Mouse (Mus musculus): ENCODE results near the gene Rbm38. TPM values are rescaled to one million over a fixed set of nuclear protein-coding genes. Genes with fewer than 3 reads are reported as not detected.

Rbm38 gene
- polyA plus RNA-seq, 1 experiment from 2014 or later, result 69.4 TPM

DNA sequence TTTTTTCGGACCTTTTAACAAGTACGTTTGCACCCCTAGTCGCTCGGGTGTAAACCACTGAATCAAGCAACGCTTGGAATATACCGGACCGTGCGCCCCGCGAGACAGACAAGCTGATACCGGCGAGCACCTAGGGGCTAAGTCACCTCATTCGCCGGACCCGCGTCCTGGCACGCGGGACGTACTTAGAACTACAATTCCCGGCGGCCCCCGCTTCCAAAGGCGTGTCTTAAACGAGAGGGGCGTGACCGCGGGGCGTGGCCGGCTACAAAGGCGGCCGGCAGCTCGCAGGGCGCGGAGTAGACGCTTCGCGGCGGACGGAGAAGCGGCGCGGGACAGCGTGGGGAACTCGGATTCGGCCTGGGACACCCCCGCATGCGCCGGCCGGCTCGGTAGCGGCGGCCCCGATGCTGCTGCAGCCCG lies 1.3 kb downstream of the Rbm38 start:
- Histone ChIP-seq H3K27me3 (ENCODE audit: control insufficient read depth, insufficient read depth, low read length) (no peaks in the 10 kb centered on the region), H3K36me3 (ENCODE audit: control insufficient read depth, insufficient read depth, low read length) (0 out of 2 replicates have a peak, but pooled peaks cover 2% of the 10 kb centered on the region), H3K9me3 (ENCODE audit: control insufficient read depth, low read length) (no peaks in the 10 kb centered on the region), H3K27ac (replicated peaks; ENCODE audit: low read depth, low read length) (no peak overlapping the region), H3K4me3 (ENCODE audit: low read depth, low read length) (peak overlapping the region; percentile 77), H3K4me1 (ENCODE audit: control insufficient read depth, insufficient read depth, low read length) (peaks cover 20% of the 10 kb centered on the region), H3K4me2 (ENCODE audit: low read depth, severe bottlenecking) (peak overlapping the region; percentile 71), H3K9ac (ENCODE audit: low read length) (peak overlapping the region; percentile 74)
- WGBS, result under 1% methylated on average over 45 of the region's 54 CpGs
- ATAC-seq (ENCODE audit: insufficient number of reproducible peaks, low FRiP score, low TSS enrichment, low read depth), result peak; percentile 62
- DNase-seq (ENCODE audit: low spot score), result peak; percentile 95

DNA sequence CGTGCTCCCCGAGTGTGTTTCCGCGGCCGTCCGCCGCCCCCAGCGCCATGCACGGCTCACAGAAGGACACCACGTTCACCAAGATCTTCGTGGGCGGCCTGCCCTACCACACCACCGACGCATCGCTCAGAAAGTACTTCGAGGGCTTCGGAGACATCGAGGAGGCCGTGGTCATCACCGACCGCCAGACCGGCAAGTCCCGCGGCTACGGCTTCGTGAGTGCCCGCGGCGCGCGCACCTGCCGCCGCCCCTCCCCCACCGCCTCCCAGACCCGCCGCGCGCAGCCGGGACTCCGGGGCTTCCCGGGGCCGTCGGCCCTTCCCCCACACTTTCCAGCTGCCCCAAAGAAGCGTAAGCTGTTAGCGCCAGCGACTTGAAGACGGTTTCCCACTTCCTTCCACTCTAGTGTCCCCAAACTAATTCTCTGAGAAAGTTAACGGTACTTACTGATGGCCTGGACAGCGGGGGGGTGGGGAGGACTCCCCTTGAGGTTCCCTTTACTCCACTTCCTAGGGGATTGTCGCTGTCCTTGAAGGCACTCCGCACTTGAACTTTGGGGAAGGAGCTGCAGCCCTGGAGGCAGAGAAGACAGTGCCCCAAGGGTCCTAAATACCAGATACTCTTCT lies 1.9 kb downstream of the Rbm38 start:
- Histone ChIP-seq H3K9me3 (ENCODE audit: control insufficient read depth, low read length) (no peaks in the 10 kb centered on the region), H3K4me2 (ENCODE audit: low read depth, severe bottlenecking) (peak overlapping the region; percentile 71), H3K4me1 (ENCODE audit: control insufficient read depth, insufficient read depth, low read length) (peaks cover 25% of the 10 kb centered on the region), H3K27ac (replicated peaks; ENCODE audit: low read depth, low read length) (no peak overlapping the region), H3K4me3 (ENCODE audit: low read depth, low read length) (peak overlapping the region; percentile 77), H3K36me3 (ENCODE audit: control insufficient read depth, insufficient read depth, low read length) (peaks cover 2% of the 10 kb centered on the region; the same call in 1 of the 2 replicates), H3K9ac (ENCODE audit: low read length) (peak overlapping the region; percentile 74), H3K27me3 (ENCODE audit: control insufficient read depth, insufficient read depth, low read length) (no peaks in the 10 kb centered on the region)
- under 1% methylated on average over 43 of the region's 51 CpGs for WGBS
- ATAC-seq (ENCODE audit: insufficient number of reproducible peaks, low FRiP score, low TSS enrichment, low read depth) (0 out of 2 replicates have a peak, but pooled peaks have one; percentile 8), DNase-seq (ENCODE audit: low spot score) (peak; percentile 73)

DNA sequence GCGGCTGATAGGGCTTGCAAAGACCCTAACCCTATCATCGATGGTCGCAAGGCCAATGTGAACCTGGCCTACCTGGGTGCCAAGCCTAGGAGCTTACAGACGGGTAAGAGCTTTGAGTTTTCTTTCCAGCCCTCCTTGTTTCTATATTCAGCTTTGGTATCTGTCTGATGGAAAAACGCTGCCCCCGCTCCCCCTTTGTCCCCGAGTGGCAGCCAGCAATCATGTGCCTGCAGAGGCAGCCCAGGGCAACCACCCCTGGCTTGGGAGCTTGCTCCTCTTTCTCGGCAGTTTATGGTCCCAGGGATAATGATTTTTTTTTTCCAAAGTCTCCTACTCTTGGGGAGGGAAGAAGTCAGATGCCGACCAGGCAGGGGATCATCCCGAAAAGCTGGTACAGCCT lies 2.5 kb downstream of the Rbm38 start:
- Histone ChIP-seq H3K4me2 (ENCODE audit: low read depth, severe bottlenecking) (peak overlapping the region; percentile 71), H3K4me1 (ENCODE audit: control insufficient read depth, insufficient read depth, low read length) (peaks cover 26% of the 10 kb centered on the region), H3K27ac (replicated peaks; ENCODE audit: low read depth, low read length) (no peak overlapping the region), H3K4me3 (ENCODE audit: low read depth, low read length) (peak overlapping the region; percentile 77), H3K27me3 (ENCODE audit: control insufficient read depth, insufficient read depth, low read length) (no peaks in the 10 kb centered on the region), H3K36me3 (ENCODE audit: control insufficient read depth, insufficient read depth, low read length) (peaks cover 4% of the 10 kb centered on the region), H3K9ac (ENCODE audit: low read length) (peak overlapping the region; percentile 74; the same call in 1 of the 2 replicates), H3K9me3 (ENCODE audit: control insufficient read depth, low read length) (no peaks in the 10 kb centered on the region)
- no peak for ATAC-seq (ENCODE audit: insufficient number of reproducible peaks, low FRiP score, low TSS enrichment, low read depth)
- no peak for DNase-seq (ENCODE audit: low spot score)
- WGBS, result 38% methylated on average over 10 of the region's 10 CpGs

DNA sequence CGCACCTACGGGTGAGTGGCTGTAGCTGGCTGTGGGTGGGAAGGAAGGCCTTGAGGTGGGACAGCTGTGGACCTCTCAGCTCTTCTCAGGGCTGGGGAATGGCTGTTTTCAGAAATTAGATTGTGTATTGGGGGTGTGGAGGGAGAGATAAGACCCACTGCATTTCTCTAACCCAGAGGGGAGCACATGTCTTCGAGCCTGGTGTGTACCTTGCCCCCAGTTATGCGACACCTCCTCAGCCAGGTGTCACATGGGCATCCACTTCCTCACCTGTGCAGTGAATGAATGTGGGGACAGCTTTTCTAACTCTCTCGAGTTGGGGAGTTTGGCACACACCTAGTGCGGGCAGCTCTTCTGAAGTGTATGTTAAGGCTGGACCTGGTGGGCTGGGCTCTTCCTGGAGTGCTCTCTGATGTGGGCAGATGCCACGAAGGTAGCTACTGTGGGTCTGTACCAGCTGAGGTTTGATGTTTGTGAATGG lies 3.1 kb downstream of the Rbm38 start:
- Histone ChIP-seq H3K9ac (ENCODE audit: low read length) (no peak overlapping the region), H3K4me2 (ENCODE audit: low read depth, severe bottlenecking) (peak overlapping the region; percentile 71), H3K36me3 (ENCODE audit: control insufficient read depth, insufficient read depth, low read length) (peaks cover 6% of the 10 kb centered on the region), H3K4me1 (ENCODE audit: control insufficient read depth, insufficient read depth, low read length) (peaks cover 26% of the 10 kb centered on the region), H3K9me3 (ENCODE audit: control insufficient read depth, low read length) (no peaks in the 10 kb centered on the region), H3K27ac (replicated peaks; ENCODE audit: low read depth, low read length) (no peak overlapping the region), H3K4me3 (ENCODE audit: low read depth, low read length) (peak overlapping the region; percentile 77), H3K27me3 (ENCODE audit: control insufficient read depth, insufficient read depth, low read length) (no peaks in the 10 kb centered on the region)
- WGBS, result 85% methylated on average over 7 of the region's 7 CpGs
- ATAC-seq (ENCODE audit: insufficient number of reproducible peaks, low FRiP score, low TSS enrichment, low read depth) (no peak), DNase-seq (ENCODE audit: low spot score) (no peak)

DNA sequence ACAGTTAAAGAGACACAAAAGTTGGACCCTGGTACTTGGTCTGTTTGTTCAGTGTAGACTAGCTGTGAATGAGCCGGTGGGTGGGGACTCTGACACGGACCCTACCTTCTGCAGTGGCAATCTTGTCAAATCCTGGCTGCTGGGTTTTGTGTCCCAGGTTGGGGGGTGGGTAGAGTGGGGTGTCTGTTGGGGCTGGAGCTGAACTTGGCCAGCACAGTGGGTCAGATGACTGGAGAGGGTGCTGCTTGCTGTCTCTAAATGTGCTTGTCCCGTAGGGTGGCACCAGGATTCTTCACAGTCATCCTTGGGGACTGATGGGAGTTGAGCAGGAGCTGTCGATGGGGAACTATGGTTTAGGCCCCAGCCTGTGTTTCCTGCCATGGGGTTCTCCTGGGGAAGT lies 3.7 kb downstream of the Rbm38 start:
- ATAC-seq (ENCODE audit: insufficient number of reproducible peaks, low FRiP score, low TSS enrichment, low read depth) (no peak), DNase-seq (ENCODE audit: low spot score) (no peak)
- no peak overlapping the region for H3K4me2 ChIP-seq (ENCODE audit: low read depth, severe bottlenecking)
- H3K36me3 ChIP-seq (ENCODE audit: control insufficient read depth, insufficient read depth, low read length), result peaks cover 8% of the 10 kb centered on the region
- no peak overlapping the region for H3K9ac ChIP-seq (ENCODE audit: low read length)
- H3K9me3 ChIP-seq (ENCODE audit: control insufficient read depth, low read length), result no peaks in the 10 kb centered on the region
- peaks cover 22% of the 10 kb centered on the region for H3K4me1 ChIP-seq (ENCODE audit: control insufficient read depth, insufficient read depth, low read length)
- no peaks in the 10 kb centered on the region for H3K27me3 ChIP-seq (ENCODE audit: control insufficient read depth, insufficient read depth, low read length)
- no peak overlapping the region for H3K27ac ChIP-seq (replicated peaks; ENCODE audit: low read depth, low read length)
- 89% methylated on average over 4 of the region's 4 CpGs for WGBS
- H3K4me3 ChIP-seq (ENCODE audit: low read depth, low read length), result no peak overlapping the region

DNA sequence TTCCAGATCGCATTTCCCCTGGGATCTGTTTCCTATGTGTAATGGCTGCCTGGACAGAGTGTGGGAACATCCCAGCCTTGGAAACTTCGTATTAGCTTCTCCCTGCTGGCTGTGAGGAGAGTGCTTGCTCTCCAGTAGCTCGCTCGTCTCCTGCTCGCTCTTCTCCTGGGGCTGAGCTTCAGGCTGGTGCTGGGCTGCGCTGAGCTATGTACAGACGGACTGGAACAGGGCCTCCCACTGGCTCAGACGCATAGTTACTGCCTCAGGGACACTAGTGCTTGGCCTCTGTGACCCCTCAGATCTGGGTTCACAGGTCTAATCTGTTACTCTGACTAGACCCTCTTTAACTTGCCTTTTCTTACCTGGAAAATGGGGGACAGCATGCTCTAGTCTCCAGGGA lies 4.1 kb downstream of the Rbm38 start:
- Histone ChIP-seq H3K9ac (ENCODE audit: low read length) (no peak overlapping the region), H3K9me3 (ENCODE audit: control insufficient read depth, low read length) (no peaks in the 10 kb centered on the region), H3K27ac (replicated peaks; ENCODE audit: low read depth, low read length) (no peak overlapping the region), H3K4me1 (ENCODE audit: control insufficient read depth, insufficient read depth, low read length) (peaks cover 18% of the 10 kb centered on the region), H3K4me3 (ENCODE audit: low read depth, low read length) (no peak overlapping the region), H3K27me3 (ENCODE audit: control insufficient read depth, insufficient read depth, low read length) (no peaks in the 10 kb centered on the region), H3K4me2 (ENCODE audit: low read depth, severe bottlenecking) (0 out of 2 replicates have a peak overlapping the region, but pooled peaks have one; percentile 3), H3K36me3 (ENCODE audit: control insufficient read depth, insufficient read depth, low read length) (peaks cover 10% of the 10 kb centered on the region)
- DNase-seq (ENCODE audit: low spot score), result no peak
- WGBS, result 74% methylated on average over 8 of the region's 8 CpGs
- ATAC-seq (ENCODE audit: insufficient number of reproducible peaks, low FRiP score, low TSS enrichment, low read depth), result no peak

DNA sequence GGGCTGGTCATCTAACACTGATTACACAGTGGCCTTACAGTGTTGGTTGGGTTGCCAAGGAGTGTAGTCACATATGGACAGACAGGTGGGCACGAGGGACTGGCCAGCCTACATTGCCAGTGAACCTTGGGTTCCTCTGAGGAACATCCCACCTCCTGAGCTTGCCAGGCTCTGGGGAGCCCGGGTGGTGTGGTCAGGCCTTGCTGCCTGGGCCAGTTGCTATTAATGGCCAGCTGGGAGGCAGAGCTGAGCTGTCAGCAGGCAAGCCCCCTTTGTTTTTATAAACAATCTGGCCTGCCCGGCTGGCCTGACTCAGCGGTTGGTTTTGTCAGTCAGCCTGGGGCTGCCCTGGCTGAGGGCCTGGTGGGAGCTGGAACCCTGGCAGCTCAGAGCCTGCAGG lies 4.6 kb downstream of the Rbm38 start:
- H3K36me3 ChIP-seq (ENCODE audit: control insufficient read depth, insufficient read depth, low read length), result peaks cover 13% of the 10 kb centered on the region
- 0 out of 2 replicates have a peak overlapping the region, but pooled peaks have one; percentile 8 for H3K4me2 ChIP-seq (ENCODE audit: low read depth, severe bottlenecking)
- ATAC-seq (ENCODE audit: insufficient number of reproducible peaks, low FRiP score, low TSS enrichment, low read depth), result no peak
- H3K4me1 ChIP-seq (ENCODE audit: control insufficient read depth, insufficient read depth, low read length), result peaks cover 15% of the 10 kb centered on the region
- no peaks in the 10 kb centered on the region for H3K9me3 ChIP-seq (ENCODE audit: control insufficient read depth, low read length)
- 37% methylated on average over 4 of the region's 4 CpGs for WGBS
- no peaks in the 10 kb centered on the region for H3K27me3 ChIP-seq (ENCODE audit: control insufficient read depth, insufficient read depth, low read length)
- no peak overlapping the region for H3K4me3 ChIP-seq (ENCODE audit: low read depth, low read length)
- no peak overlapping the region for H3K9ac ChIP-seq (ENCODE audit: low read length)
- DNase-seq (ENCODE audit: low spot score), result no peak
- H3K27ac ChIP-seq (replicated peaks; ENCODE audit: low read depth, low read length), result no peak overlapping the region

DNA sequence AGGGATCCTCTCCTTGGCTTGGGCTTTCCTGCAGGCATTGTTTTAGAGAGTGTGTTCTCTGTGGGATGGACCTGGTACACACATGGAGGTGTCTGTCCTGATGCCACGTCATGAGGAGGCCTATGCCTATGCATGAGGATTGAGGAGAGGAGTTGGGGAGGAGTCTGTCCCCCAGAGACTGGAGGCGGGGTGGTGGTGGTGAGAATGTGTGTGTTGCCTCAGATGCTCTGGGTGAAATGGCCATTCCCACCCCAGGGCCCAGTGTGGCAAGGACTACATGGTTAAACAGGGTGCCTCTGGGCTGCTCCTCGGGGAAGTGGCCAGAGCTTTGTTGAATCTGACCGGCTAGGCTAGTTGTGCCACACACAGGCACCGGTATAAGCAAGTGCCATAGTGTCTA lies 6.0 kb downstream of the Rbm38 start:
- H3K4me3 ChIP-seq (ENCODE audit: low read depth, low read length), result no peak overlapping the region
- DNase-seq (ENCODE audit: low spot score) (no peak), ATAC-seq (ENCODE audit: insufficient number of reproducible peaks, low FRiP score, low TSS enrichment, low read depth) (no peak)
- H3K27me3 ChIP-seq (ENCODE audit: control insufficient read depth, insufficient read depth, low read length), result no peaks in the 10 kb centered on the region
- 86% methylated on average over 5 of the region's 5 CpGs for WGBS
- no peak overlapping the region for H3K27ac ChIP-seq (replicated peaks; ENCODE audit: low read depth, low read length)
- no peaks in the 10 kb centered on the region for H3K9me3 ChIP-seq (ENCODE audit: control insufficient read depth, low read length)
- peaks cover 12% of the 10 kb centered on the region for H3K4me1 ChIP-seq (ENCODE audit: control insufficient read depth, insufficient read depth, low read length)
- peaks cover 22% of the 10 kb centered on the region for H3K36me3 ChIP-seq (ENCODE audit: control insufficient read depth, insufficient read depth, low read length)
- no peak overlapping the region for H3K4me2 ChIP-seq (ENCODE audit: low read depth, severe bottlenecking)
- no peak overlapping the region; the same call in 1 of the 2 replicates for H3K9ac ChIP-seq (ENCODE audit: low read length)

All from limb, embryonic 11.5 days (tissue).